Mouse (Mus musculus) cerebral cortex, adult 2 months (tissue): ENCODE results near the gene Klhl6.

Source experiments
- WGBS: fragments of 180-500 bp; shearing (Covaris S2); methylation state at CpG from one replicate; pipeline ENCODE4 v1.1.7; 2018; 5-methylcytosine and 5-hydroxymethylcytosine counted together

The Klhl6 gene

GRCm38 (mm10) chr16:19962951-19963350 is 19.9 kb downstream of the Klhl6 start:
- 86% methylated on average over 3 of the region's 3 CpGs for WGBS

DNA sequence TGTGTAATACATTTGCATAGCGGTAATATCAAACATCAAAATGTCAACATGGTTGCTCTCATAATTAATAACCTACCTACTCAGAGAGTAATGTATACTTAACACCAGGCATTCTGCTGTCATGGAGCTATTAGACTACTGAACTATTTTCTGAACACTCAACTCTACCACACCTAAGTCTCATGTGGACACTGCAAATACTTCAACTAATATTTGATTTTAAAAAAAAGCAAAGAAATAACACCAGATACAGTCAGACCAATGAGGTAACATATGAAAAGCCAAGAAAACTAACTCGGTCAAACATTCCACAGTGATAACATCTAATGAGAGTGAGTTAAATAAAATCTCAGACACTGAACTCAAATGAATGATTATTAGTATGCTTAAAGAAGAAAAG is 21.8 kb downstream of the Klhl6 start:
- WGBS: 77% methylated on average over 2 of the region's 2 CpGs

DNA sequence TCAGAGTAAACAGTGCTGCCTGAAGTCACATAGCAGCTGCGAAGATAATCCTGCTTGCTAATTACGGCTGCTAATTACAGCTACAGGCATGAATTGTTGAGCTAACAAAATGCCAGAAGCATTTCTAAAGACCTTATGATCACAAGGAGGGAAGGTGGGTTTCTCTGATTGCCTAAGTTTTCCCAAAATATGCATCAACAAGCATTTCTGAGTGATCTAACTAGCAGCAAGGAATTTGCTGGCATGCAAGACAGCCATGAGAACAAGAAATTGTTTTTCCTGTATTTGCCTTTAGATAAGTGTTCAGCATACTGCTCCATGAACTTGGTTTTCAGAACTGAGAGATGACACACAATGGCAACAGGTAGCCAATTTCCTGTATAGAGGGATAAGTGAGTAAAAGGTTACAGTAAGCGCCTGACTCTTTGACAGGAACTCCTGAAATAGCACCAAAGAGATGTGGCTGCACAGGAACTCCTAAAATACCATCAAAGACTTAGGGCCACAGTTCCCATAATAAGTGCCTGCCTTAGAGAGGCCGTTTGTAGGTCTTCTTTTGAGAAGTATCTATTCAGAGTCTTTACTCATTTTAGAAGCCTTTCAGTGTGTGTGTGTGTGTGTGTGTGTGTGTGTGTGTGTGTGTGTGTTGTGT is 22.3 kb downstream of the Klhl6 start:
- 41% methylated on average over 4 of the region's 4 CpGs for WGBS

DNA sequence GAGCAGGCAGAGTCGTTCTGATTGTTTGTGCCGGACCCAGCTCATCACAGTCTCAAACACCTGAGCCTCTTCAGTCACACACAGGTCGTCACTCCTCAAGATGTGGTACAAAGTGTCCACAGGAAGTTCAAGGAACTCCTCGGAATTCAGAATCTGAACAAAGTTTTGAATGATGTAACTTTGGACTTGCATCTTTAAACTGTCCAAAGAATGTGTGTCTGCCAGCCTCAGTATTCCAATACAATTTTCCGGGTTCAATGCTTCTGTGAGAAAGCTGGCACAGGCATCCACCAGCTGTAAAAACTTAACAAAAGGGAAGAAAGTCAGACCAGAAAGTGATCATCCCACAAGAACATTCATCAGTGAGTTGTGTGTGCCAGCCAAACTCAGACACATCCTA is 25.8 kb downstream of the Klhl6 start:
- 79% methylated on average over 5 of the region's 5 CpGs for WGBS

- 92% methylated on average over 3 of the region's 3 CpGs for WGBS
These were observed 35.5 kb downstream of the Klhl6 start for GRCm38 (mm10) chr16:19947336-19947735.

GRCm38 (mm10) chr16:19946578-19947298 is 36.1 kb downstream of the Klhl6 start:
- WGBS: 84% methylated on average over 11 of the region's 11 CpGs

DNA sequence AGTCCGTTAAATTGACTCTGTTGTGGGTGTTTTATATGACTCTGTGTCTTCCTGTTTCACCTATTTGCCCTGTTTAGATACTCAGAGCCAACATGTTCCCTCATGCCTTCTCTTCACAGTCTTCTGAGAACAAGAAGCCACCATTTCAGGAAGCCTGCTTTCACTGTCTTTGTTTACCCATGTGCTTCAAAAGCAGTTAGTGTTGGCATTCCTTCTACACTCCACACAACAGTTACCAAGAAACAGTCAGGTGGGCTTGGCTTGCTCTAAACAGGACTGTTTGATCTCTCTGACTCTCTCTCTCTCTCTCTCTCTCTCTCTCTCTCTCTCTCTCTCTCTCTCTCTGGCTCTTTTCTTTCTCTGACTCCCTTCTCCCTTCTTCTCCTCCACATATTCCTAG is 64.6 kb downstream of the Klhl6 start:
- WGBS: 80% methylated on average over 1 of the region's 1 CpGs

GRCm38 (mm10) chr16:19912582-19912981 is 70.3 kb downstream of the Klhl6 start:
- 76% methylated on average over 2 of the region's 2 CpGs for WGBS

GRCm38 (mm10) chr16:19908291-19908690 is 74.5 kb downstream of the Klhl6 start:
- 64% methylated on average over 3 of the region's 3 CpGs for WGBS

DNA sequence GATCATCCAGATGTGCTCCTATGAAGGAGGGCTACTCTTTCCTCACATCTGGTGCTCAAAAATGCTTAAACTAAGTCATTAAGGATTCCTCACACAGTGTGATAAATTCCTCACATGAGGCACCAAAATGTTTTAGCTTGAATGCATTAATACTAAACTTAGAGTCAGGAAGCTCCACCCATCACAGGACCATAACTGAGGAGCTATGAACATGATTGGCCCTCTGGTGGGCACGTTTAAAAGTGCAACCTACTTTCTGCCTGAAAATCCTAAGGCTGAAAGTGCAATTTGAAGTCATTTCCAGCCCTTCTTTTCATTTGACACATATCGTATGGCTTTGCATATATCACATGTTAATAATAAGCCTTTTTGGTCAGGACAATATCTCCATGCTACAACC is 75.7 kb downstream of the Klhl6 start:
- 31% methylated on average over 2 of the region's 2 CpGs for WGBS

GRCm38 (mm10) chr16:19904734-19905479 is 77.9 kb downstream of the Klhl6 start:
- 42% methylated on average over 2 of the region's 2 CpGs for WGBS

- WGBS: 97% methylated on average over 1 of the region's 1 CpGs
These were observed 79.0 kb downstream of the Klhl6 start for GRCm38 (mm10) chr16:19903792-19904191.
